Mouse (Mus musculus) forebrain, embryonic 11.5 days (tissue): ENCODE results near the gene Wfdc17. TPM values are rescaled to one million over a fixed set of nuclear protein-coding genes. Genes with fewer than 3 reads are reported as not detected.
A peak's percentile ranks its signal among the peaks of the same experiment; 100 is the strongest.

Source experiments
- ATAC-seq: fragments of 200-750 bp; cut with Nextera tagmentation; replicated peaks from 2 replicates; pipeline ENCODE4 v1.8.0; 2017; ENCODE audit warnings: moderate TSS enrichment; ENCODE audit not compliant: low FRiP score
- DNase-seq: peaks from one replicate; pipeline ENCODE4 v3.0.0-alpha.2; 2017; ENCODE audit warnings: low spot score
- H3K27ac ChIP-seq: fragments of 300-500 bp; sonication (generic); 2 replicates; pipeline ENCODE4 v1.5.1; 2014; ENCODE audit warnings: low read depth, low read length
- H3K27me3 ChIP-seq: fragments of 300-500 bp; sonication (generic); 2 replicates; pipeline ENCODE4 v1.6.1; 2014; ENCODE audit warnings: mild to moderate bottlenecking, low read length, mixed read lengths; ENCODE audit not compliant: control insufficient read depth, insufficient read depth
- H3K36me3 ChIP-seq: fragments of 300-500 bp; sonication (generic); 2 replicates; pipeline ENCODE4 v1.6.1; 2014; ENCODE audit warnings: mild to moderate bottlenecking, low read length, moderate library complexity, mixed read lengths; ENCODE audit not compliant: control insufficient read depth, insufficient read depth
- H3K4me1 ChIP-seq: fragments of 300-500 bp; sonication (generic); replicated peaks from 2 replicates; pipeline ENCODE4 v1.6.1; 2014; ENCODE audit warnings: low read length, mixed read lengths; ENCODE audit not compliant: control insufficient read depth, insufficient read depth
- H3K4me2 ChIP-seq: fragments of 300-500 bp; sonication (generic); 2 replicates; pipeline ENCODE4 v1.6.1; 2014; ENCODE audit warnings: low read depth, mild to moderate bottlenecking, low read length, moderate library complexity, mixed read lengths; ENCODE audit not compliant: severe bottlenecking
- H3K4me3 ChIP-seq: fragments of 300-500 bp; sonication (generic); 2 replicates; pipeline ENCODE4 v1.5.1; 2014; ENCODE audit warnings: low read depth, low read length
- H3K9ac ChIP-seq: fragments of 300-500 bp; sonication (generic); 2 replicates; pipeline ENCODE4 v1.6.1; 2014; ENCODE audit warnings: low read length
- H3K9me3 ChIP-seq: fragments of 300-500 bp; sonication (generic); 2 replicates; pipeline ENCODE4 v1.6.1; 2016; ENCODE audit warnings: low read length, mixed read lengths; ENCODE audit not compliant: control insufficient read depth
- WGBS: fragments of 180-500 bp; shearing (Covaris S2); extraction: QIAGEN DNeasy Blood & Tissue Kit; methylation state at CpG from one replicate; pipeline ENCODE4 v1.1.7; 2014; 5-methylcytosine and 5-hydroxymethylcytosine counted together
- polyA plus RNA-seq: library from polyadenylated mRNA; unstranded; fragments of >200 nt; fragmentation: Nextera tagmentation; extraction: Ambion mirVana; gene quantifications from 2 replicates; pipeline ENCODE4 v1.2.1, GENCODE M21; 2014

Gene Wfdc17
- polyA plus RNA-seq, 1 experiment from 2014 or later = 0.40 TPM

DNA sequence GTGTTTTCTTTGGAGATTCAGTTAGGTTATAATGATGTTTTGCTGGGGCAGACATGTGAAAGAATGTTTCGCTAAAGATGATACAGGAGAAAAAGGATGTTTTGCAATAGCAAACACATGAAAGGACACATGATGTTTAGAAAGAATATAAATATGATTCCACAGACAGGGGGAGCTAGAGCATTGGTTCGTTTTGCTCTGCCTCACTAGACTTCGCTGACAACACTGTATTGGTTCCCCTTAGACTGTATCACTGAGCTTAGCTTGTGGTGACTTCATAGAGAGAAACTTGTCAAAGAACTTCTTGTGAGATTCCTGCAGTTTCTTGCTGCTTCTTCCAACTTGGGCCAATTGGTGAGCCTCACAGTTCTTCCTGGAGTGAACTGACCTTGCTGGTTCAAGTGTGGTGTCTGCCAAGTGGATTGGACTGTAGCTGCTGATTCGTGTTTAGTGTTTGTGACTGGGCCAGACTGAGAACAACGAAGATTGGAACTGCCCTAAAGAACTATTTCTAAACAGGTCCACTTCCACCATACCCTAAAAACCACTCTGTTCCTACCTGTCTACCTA lies 29.4 kb downstream of the Wfdc17 start:
- no peaks in the 10 kb centered on the region for H3K27me3 ChIP-seq
- no peak overlapping the region for H3K4me3 ChIP-seq
- no peak overlapping the region for H3K27ac ChIP-seq
- no peak overlapping the region for H3K4me2 ChIP-seq
- no peaks in the 10 kb centered on the region for H3K9me3 ChIP-seq
- no peak for DNase-seq
- H3K9ac ChIP-seq = no peak overlapping the region
- H3K36me3 ChIP-seq = no peaks in the 10 kb centered on the region
- 82% methylated on average over 5 of the region's 5 CpGs for WGBS
- ATAC-seq = no peak
- no peaks in the 10 kb centered on the region; the same call in 1 of the 2 replicates for H3K4me1 ChIP-seq

DNA sequence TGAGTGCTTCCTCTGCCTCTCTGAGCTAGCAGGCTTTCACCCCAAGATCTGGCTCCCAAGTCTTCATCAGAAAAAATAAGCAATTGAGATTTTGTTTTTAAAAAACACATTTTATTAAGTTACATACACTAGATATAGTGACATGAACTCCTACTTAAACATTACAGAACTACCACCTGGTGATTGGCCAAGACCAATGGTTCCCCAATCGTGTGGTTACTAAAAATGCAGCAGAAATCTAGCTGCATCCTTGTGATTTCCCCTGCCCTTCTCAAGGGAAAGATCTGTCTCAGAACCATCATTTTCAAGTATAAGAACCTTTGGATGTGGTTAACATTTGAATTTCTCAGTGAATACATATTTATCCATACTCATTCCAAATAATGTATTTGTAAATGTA lies 30.4 kb downstream of the Wfdc17 start:
- no peaks in the 10 kb centered on the region for H3K36me3 ChIP-seq
- H3K9ac ChIP-seq = no peak overlapping the region
- WGBS = 77% methylated on average over 1 of the region's 1 CpGs
- DNase-seq (no peak), ATAC-seq (no peak)
- H3K4me2 ChIP-seq = no peak overlapping the region
- no peaks in the 10 kb centered on the region for H3K27me3 ChIP-seq
- no peak overlapping the region for H3K27ac ChIP-seq
- no peak overlapping the region for H3K4me3 ChIP-seq
- H3K4me1 ChIP-seq = no peaks in the 10 kb centered on the region; the same call in 1 of the 2 replicates
- no peaks in the 10 kb centered on the region for H3K9me3 ChIP-seq

DNA sequence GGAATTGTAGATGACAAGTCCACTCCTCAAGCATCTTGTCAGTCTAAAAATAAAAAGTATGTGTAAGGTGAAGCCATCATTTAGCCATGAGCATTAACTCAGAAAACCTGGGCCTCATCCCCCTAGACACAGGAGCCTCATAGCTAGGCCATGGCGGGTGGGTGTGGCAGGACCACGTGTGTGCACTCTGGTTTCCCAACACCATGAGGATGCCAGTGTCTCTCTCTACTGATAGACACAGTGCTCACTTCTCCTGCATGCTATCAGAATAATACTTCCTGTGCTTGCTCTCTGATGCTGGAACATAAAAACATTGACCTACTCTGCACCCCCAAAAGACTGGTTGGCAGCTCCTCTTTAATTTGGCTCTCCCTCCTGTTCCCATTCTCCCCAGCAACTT lies 32.1 kb downstream of the Wfdc17 start:
- Histone ChIP-seq H3K4me3 (no peak overlapping the region), H3K4me2 (no peak overlapping the region), H3K27ac (no peak overlapping the region), H3K9me3 (no peaks in the 10 kb centered on the region), H3K36me3 (no peaks in the 10 kb centered on the region), H3K9ac (no peak overlapping the region), H3K4me1 (no peaks in the 10 kb centered on the region; the same call in 1 of the 2 replicates), H3K27me3 (no peaks in the 10 kb centered on the region)
- WGBS = 73% methylated on average over 2 of the region's 2 CpGs
- ATAC-seq (no peak), DNase-seq (no peak)

DNA sequence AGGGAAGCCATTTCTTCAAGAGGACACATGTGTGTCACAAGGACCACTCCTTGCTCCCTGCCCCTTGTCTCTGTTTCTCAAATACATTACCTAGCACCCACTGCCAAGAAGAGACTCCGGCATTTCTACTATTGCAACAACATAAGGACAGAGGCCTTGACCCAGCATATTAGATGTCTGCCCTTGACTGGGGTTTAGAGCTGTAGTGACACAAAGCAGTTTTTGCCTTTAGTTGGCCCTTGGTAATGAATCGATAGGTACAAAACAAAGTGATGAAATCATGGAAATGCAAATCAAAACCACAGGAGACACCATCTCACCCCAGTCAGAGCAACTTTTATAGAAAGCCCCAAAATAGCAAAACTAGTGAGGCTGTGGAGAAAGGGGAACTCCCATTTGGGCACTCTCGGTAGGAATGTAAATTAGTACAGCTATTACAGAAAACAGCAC lies 33.3 kb downstream of the Wfdc17 start:
- H3K9ac ChIP-seq = no peak overlapping the region
- no peak overlapping the region for H3K4me2 ChIP-seq
- H3K36me3 ChIP-seq = no peaks in the 10 kb centered on the region
- no peak overlapping the region for H3K4me3 ChIP-seq
- no peaks in the 10 kb centered on the region for H3K9me3 ChIP-seq
- 88% methylated on average over 3 of the region's 3 CpGs for WGBS
- H3K27ac ChIP-seq = no peak overlapping the region
- DNase-seq (no peak), ATAC-seq (no peak)
- H3K4me1 ChIP-seq = no peaks in the 10 kb centered on the region; the same call in 1 of the 2 replicates
- H3K27me3 ChIP-seq = no peaks in the 10 kb centered on the region

DNA sequence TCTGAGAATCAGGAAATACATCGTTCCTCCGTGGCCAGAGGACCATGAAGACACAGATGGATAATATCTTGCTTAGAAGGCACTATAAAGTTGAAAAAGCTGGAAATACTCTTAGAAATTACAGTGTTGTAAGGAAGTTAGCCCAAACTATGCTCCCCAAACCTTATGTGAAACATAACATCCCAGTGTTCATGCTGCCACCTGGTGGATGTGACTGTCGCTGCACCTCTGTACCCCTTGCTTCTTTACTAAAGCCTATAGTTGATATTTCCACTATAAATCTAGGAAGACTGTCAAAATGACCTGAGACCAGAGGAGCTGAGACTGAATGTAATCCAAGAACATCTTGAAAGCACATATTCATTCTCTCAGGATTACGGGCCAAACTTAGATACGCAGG lies 35.5 kb downstream of the Wfdc17 start:
- Histone ChIP-seq H3K9ac (no peak overlapping the region), H3K4me1 (no peaks in the 10 kb centered on the region; the same call in 1 of the 2 replicates), H3K9me3 (no peaks in the 10 kb centered on the region), H3K4me2 (no peak overlapping the region), H3K27me3 (no peaks in the 10 kb centered on the region), H3K27ac (no peak overlapping the region), H3K36me3 (no peaks in the 10 kb centered on the region), H3K4me3 (no peak overlapping the region)
- ATAC-seq (no peak), DNase-seq (peak; percentile 78)
- WGBS = 28% methylated on average over 5 of the region's 5 CpGs

DNA sequence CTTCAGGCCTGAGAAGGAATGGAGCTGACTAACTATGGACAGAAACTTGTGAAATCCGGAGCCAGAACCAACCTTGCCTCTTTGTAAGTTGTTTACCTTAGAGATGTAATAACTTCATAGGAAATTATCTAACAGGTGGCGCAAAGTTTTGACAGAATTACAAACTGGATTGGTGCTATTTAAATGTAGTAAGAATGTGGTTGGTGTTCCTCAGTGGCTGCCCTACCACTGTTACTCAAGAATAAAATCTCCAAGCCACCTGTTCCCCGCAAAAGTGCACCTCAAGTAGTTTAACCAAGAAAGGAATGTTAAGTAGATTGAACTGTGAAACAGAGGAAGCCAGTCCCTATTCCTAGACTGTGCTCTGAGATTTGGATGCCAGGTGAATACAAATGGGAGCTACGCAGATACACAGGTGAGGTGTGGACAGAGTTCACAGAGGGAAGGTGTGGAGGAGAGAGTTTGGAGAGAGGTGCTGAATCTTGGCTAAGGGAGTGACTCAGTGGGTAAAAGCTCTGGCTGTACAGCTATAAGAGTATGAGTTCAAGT lies 36.7 kb downstream of the Wfdc17 start:
- Histone ChIP-seq H3K4me3 (no peak overlapping the region), H3K36me3 (no peaks in the 10 kb centered on the region), H3K9ac (no peak overlapping the region), H3K4me2 (no peak overlapping the region), H3K4me1 (no peaks in the 10 kb centered on the region), H3K9me3 (no peaks in the 10 kb centered on the region), H3K27ac (no peak overlapping the region), H3K27me3 (no peaks in the 10 kb centered on the region)
- DNase-seq (no peak), ATAC-seq (no peak)
- WGBS = 85% methylated on average over 4 of the region's 4 CpGs

DNA sequence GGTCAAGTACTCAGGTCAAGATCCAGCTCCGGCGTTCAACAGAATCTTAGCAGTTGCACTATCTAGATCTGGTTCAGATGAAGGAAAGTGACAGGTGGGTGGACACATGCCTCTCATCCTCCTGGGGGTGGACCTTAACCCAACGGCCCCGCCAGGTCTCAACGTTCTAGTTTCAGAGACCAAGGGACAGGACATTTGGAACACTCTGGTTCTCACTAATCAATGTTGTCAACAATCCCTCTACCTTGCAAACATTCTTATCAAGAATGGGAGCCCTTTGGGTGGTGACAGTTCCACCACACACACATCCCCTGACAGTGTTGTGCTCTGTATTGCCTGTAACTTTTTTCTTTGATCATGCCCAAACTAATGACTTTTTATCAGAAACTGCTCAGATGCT lies 38.0 kb downstream of the Wfdc17 start:
- 85% methylated on average over 5 of the region's 5 CpGs for WGBS
- DNase-seq (no peak), ATAC-seq (no peak)
- Histone ChIP-seq H3K4me1 (no peaks in the 10 kb centered on the region), H3K27ac (no peak overlapping the region), H3K27me3 (no peaks in the 10 kb centered on the region), H3K4me2 (no peak overlapping the region), H3K4me3 (no peak overlapping the region), H3K9me3 (no peaks in the 10 kb centered on the region), H3K9ac (no peak overlapping the region), H3K36me3 (no peaks in the 10 kb centered on the region)

DNA sequence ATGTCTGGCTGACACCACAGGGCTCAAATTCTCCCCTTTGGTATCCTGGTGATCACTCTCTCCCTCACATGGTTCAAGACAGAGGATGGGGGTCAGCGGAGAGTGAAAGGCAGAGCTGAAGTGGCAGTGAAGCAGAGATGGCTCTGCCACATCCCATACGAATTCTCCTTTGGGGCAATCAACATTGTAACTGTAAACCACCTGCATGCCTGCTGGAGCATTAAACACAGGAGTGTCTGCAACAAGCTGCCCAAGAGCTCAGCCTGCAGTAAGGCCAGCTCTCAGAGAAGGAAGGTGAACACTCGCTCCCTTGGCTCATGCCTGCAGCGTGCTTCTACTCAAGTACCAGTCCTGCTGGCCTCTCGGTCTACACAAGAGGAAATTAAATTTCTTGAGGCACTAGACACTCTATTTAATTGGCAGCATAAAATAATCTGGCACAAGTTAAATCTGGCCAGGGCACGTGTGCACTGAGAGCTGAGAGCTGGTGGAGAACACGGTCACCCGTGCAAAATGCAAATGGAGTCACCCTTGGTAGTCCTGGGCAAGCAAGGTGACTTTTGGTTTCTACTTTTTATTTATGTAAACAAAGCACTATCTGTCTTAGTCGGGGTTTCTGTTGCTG lies 39.1 kb downstream of the Wfdc17 start:
- no peaks in the 10 kb centered on the region for H3K36me3 ChIP-seq
- ATAC-seq = no peak
- 77% methylated on average over 9 of the region's 9 CpGs for WGBS
- H3K4me3 ChIP-seq = no peak overlapping the region
- H3K27ac ChIP-seq = no peak overlapping the region
- no peak overlapping the region for H3K4me2 ChIP-seq
- no peaks in the 10 kb centered on the region for H3K9me3 ChIP-seq
- no peak overlapping the region for H3K9ac ChIP-seq
- H3K4me1 ChIP-seq = no peaks in the 10 kb centered on the region
- no peaks in the 10 kb centered on the region for H3K27me3 ChIP-seq
- DNase-seq = no peak

DNA sequence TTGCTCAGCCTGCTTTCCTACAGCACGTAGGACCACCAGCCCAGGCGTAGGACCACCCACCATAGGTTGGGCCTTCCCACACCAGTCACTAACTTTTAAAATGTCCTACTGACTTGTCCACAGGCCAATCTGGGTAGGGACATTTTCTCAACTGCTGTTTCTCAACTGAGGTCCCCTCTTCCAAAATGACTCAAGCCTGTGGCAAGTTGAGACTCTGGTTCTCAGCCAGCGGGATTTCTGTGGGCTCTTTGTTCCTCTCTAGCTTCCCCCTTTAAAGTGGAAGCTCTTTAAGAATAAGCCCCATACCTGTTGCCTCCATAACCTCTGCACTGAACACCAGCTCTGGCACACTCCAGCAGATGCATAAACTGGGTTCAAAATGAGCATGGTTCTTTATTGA lies 39.7 kb downstream of the Wfdc17 start:
- Histone ChIP-seq H3K27ac (no peak overlapping the region), H3K36me3 (no peaks in the 10 kb centered on the region), H3K4me3 (no peak overlapping the region), H3K4me2 (no peak overlapping the region), H3K9ac (no peak overlapping the region), H3K27me3 (no peaks in the 10 kb centered on the region), H3K4me1 (no peaks in the 10 kb centered on the region), H3K9me3 (no peaks in the 10 kb centered on the region)
- 92% methylated on average over 3 of the region's 3 CpGs for WGBS
- no peak for ATAC-seq
- no peak for DNase-seq
